Mouse (Mus musculus): ENCODE measurements around the gene Olfr971. TPM values are rescaled to one million over a fixed set of nuclear protein-coding genes. Genes with fewer than 3 reads are reported as not detected.
"Not testable (repeated sequence)": the region's sequence is repeated elsewhere in the genome, so short reads cannot be mapped to it uniquely, and the experiment has no call there.

Gene Olfr971
- not detected in 2 replicates for polyA plus RNA-seq (2012; ENCODE audit: insufficient read depth, insufficient read length, missing spikeins)

DNA sequence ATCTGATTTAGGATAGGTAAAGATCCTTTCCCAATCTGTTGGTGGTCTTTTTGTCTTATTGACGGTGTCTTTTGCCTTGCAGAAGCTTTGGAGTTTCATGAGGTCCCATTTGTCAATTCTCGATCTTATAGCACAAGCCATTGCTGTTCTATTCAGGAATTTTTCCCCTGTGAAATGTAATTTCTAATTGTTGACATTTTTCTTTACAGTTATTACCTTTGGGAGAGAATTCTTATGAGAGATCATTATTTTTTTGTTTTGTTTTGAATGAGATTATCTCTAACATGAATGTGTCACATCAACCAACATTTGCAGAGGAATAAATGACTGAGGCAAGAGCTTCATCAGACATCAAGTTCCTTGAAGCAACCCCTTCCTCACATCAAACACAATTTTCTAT, at the start of gene Olfr971:
Gene Olfr971, plus strand, starts transcription at position 301 of the 400 bp plus-strand sequence.
- H3K4me3 ChIP-seq (ENCODE audit: insufficient read depth, low read length); H3K4me1 ChIP-seq (ENCODE audit: control insufficient read depth, insufficient read depth, low read length); H3K27ac ChIP-seq (ENCODE audit: insufficient read depth, low read depth, low read length): not testable (repeated sequence)

DNA sequence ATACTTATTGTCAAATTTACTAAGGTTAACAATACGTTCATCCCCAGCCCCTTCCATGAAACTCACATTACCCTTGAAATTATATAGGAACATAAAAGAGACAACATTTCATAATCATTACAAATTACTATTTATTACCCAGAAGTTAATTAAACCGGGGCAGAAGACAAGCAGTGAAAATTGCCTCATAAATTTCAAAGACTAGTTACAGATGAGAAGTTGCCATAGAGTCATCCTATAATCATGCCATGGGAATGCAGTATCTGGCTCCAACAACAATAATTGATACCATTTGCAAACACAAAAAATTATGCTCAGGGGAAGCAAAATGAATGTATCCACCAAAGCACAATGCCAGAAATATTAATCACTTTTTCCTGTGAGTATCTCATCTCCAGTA, 46.1 kb upstream of the Olfr971 start, which contains the start of gene Olfr969:
Gene Olfr969, plus strand, starts transcription at position 388 of the 400 bp plus-strand sequence.
- no peak for TF ChIP-seq POLR2A (IDR thresholded peaks at IDR 0.05; ENCODE audit: borderline replicate concordance, low read depth, low read length)
- TF ChIP-seq CTCF (IDR thresholded peaks at IDR 0.05; ENCODE audit: low read depth, low read length): no peak
- Histone ChIP-seq H3K4me3 (ENCODE audit: insufficient read depth, low read length) (no peak within 1 kb of the TSS), H3K27ac (ENCODE audit: insufficient read depth, low read depth, low read length) (no peak within 1 kb of the TSS), H3K4me1 (ENCODE audit: control insufficient read depth, insufficient read depth, low read length) (no peaks in the 10 kb centered on the region)

GRCm38 (mm10) chr9:39808560-39808959, 28.1 kb upstream of the Olfr971 start, which contains the start of gene Olfr970:
Gene Olfr970, plus strand, starts transcription at chr9:39808860.
- H3K27ac ChIP-seq (ENCODE audit: insufficient read depth, low read depth, low read length): no peak within 1 kb of the TSS
- no peaks in the 10 kb centered on the region for H3K4me1 ChIP-seq (ENCODE audit: control insufficient read depth, insufficient read depth, low read length)
- H3K4me3 ChIP-seq (ENCODE audit: insufficient read depth, low read length): no peak within 1 kb of the TSS
- TF ChIP-seq CTCF (IDR thresholded peaks at IDR 0.05; ENCODE audit: low read depth, low read length) (no peak), POLR2A (IDR thresholded peaks at IDR 0.05; ENCODE audit: borderline replicate concordance, low read depth, low read length) (no peak)

DNA sequence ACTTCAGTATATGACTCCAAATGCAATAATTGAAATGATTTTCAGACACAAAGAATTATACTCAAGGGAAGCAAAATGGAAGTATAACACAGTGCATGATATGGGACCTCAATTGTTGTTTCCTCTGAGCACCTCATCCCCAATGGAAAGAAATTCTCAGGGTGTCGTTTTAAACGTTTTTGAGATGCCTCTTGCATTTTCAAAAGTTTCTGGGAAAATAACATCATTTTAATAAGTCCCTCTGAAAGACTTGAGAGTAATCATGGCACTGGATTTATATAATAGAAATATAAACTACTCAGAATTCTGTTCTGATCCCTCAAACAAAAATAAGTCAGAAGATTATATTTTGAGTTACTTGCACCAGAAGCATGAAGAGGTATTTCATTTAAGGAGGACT, 29.4 kb downstream of the Olfr971 start, which contains the start of gene Olfr972:
Gene Olfr972, plus strand, starts transcription at position 301 of the 400 bp plus-strand sequence.
- TF ChIP-seq CTCF (IDR thresholded peaks at IDR 0.05; ENCODE audit: low read depth, low read length) (no peak), POLR2A (IDR thresholded peaks at IDR 0.05; ENCODE audit: borderline replicate concordance, low read depth, low read length) (no peak)
- Histone ChIP-seq H3K4me3 (ENCODE audit: insufficient read depth, low read length) (no peak within 1 kb of the TSS), H3K4me1 (ENCODE audit: control insufficient read depth, insufficient read depth, low read length) (no peaks in the 10 kb centered on the region), H3K27ac (ENCODE audit: insufficient read depth, low read depth, low read length) (no peak within 1 kb of the TSS)

GRCm38 (mm10) chr9:39871986-39872385, 35.3 kb downstream of the Olfr971 start:
- H3K4me1 ChIP-seq (ENCODE audit: control insufficient read depth, insufficient read depth, low read length); H3K4me3 ChIP-seq (ENCODE audit: insufficient read depth, low read length): not testable (repeated sequence)

GRCm38 (mm10) chr9:39877541-39878396, 41.1 kb downstream of the Olfr971 start:
- not testable (repeated sequence) for H3K4me3 ChIP-seq (ENCODE audit: insufficient read depth, low read length); H3K4me1 ChIP-seq (ENCODE audit: control insufficient read depth, insufficient read depth, low read length); H3K27ac ChIP-seq (ENCODE audit: insufficient read depth, low read depth, low read length)

More at GRCm38 (mm10) chr9:39871986-39872385, 35.3 kb downstream of the Olfr971 start:
- H3K27ac ChIP-seq (ENCODE audit: insufficient read depth, low read depth, low read length): not testable (repeated sequence)

Other genes starting within 250 kb of the Olfr971 start
- gene AW551984, start 232.5 kb upstream of the Olfr971 start, polyA plus RNA-seq (2012; ENCODE audit: insufficient read depth, insufficient read length, missing spikeins): not detected in 2 replicates
- gene Olfr148, start 226.2 kb upstream of the Olfr971 start, polyA plus RNA-seq (2012; ENCODE audit: insufficient read depth, insufficient read length, missing spikeins): not detected in 2 replicates
- not detected in 2 replicates for gene Olfr960, start 215.5 kb upstream of the Olfr971 start, polyA plus RNA-seq (2012; ENCODE audit: insufficient read depth, insufficient read length, missing spikeins)
- not detected in 2 replicates for gene Olfr961, start 191.8 kb upstream of the Olfr971 start, polyA plus RNA-seq (2012; ENCODE audit: insufficient read depth, insufficient read length, missing spikeins)
- gene Olfr963, start 169.7 kb upstream of the Olfr971 start, polyA plus RNA-seq (2012; ENCODE audit: insufficient read depth, insufficient read length, missing spikeins): not detected in 2 replicates
- gene Olfr149, start 129.8 kb upstream of the Olfr971 start, polyA plus RNA-seq (2012; ENCODE audit: insufficient read depth, insufficient read length, missing spikeins): 0.28 TPM in 1 of 2 replicates, not detected in the other
- gene Olfr965, start 125.5 kb upstream of the Olfr971 start, polyA plus RNA-seq (2012; ENCODE audit: insufficient read depth, insufficient read length, missing spikeins): not detected in 2 replicates
- gene Olfr150, start 105.9 kb upstream of the Olfr971 start, polyA plus RNA-seq (2012; ENCODE audit: insufficient read depth, insufficient read length, missing spikeins): not detected in 2 replicates
- not detected in 2 replicates for gene Olfr967, start 90.6 kb upstream of the Olfr971 start, polyA plus RNA-seq (2012; ENCODE audit: insufficient read depth, insufficient read length, missing spikeins)
- not detected in 2 replicates for gene Olfr968, start 53.6 kb upstream of the Olfr971 start, polyA plus RNA-seq (2012; ENCODE audit: insufficient read depth, insufficient read length, missing spikeins)
- gene Olfr969, start 45.9 kb upstream of the Olfr971 start, polyA plus RNA-seq (2012; ENCODE audit: insufficient read depth, insufficient read length, missing spikeins): not detected in 2 replicates
- not detected in 2 replicates for gene Olfr970, start 28.0 kb upstream of the Olfr971 start, polyA plus RNA-seq (2012; ENCODE audit: insufficient read depth, insufficient read length, missing spikeins)
- not detected in 2 replicates for gene Olfr972, start 29.5 kb downstream of the Olfr971 start, polyA plus RNA-seq (2012; ENCODE audit: insufficient read depth, insufficient read length, missing spikeins)
- gene Olfr229, start 70.5 kb downstream of the Olfr971 start, polyA plus RNA-seq (2012; ENCODE audit: insufficient read depth, insufficient read length, missing spikeins): not detected in 2 replicates
- not detected in 2 replicates for gene Olfr974, start 100.6 kb downstream of the Olfr971 start, polyA plus RNA-seq (2012; ENCODE audit: insufficient read depth, insufficient read length, missing spikeins)
- gene Olfr975, start 115.2 kb downstream of the Olfr971 start, polyA plus RNA-seq (2012; ENCODE audit: insufficient read depth, insufficient read length, missing spikeins): not detected in 2 replicates
- gene Olfr976, start 124.3 kb downstream of the Olfr971 start, polyA plus RNA-seq (2012; ENCODE audit: insufficient read depth, insufficient read length, missing spikeins): not detected in 2 replicates
- gene Olfr978, start 155.2 kb downstream of the Olfr971 start, polyA plus RNA-seq (2012; ENCODE audit: insufficient read depth, insufficient read length, missing spikeins): not detected in 2 replicates
- gene Olfr979, start 166.6 kb downstream of the Olfr971 start, polyA plus RNA-seq (2012; ENCODE audit: insufficient read depth, insufficient read length, missing spikeins): not detected in 2 replicates
- gene Olfr980, start 172.7 kb downstream of the Olfr971 start, polyA plus RNA-seq (2012; ENCODE audit: insufficient read depth, insufficient read length, missing spikeins): not detected in 2 replicates
- gene Olfr981, start 184.6 kb downstream of the Olfr971 start, polyA plus RNA-seq (2012; ENCODE audit: insufficient read depth, insufficient read length, missing spikeins): 0.11 TPM in 1 of 2 replicates, not detected in the other
- gene Olfr982, start 237.0 kb downstream of the Olfr971 start, polyA plus RNA-seq (2012; ENCODE audit: insufficient read depth, insufficient read length, missing spikeins): not detected in 2 replicates